Mouse (Mus musculus): ENCODE results near the gene Gpsm3. TPM values are rescaled to one million over a fixed set of nuclear protein-coding genes. Genes with fewer than 3 reads are reported as not detected.

Gpsm3 gene
- total RNA-seq, 1 experiment from 2014 or later = 64.4 TPM

DNA sequence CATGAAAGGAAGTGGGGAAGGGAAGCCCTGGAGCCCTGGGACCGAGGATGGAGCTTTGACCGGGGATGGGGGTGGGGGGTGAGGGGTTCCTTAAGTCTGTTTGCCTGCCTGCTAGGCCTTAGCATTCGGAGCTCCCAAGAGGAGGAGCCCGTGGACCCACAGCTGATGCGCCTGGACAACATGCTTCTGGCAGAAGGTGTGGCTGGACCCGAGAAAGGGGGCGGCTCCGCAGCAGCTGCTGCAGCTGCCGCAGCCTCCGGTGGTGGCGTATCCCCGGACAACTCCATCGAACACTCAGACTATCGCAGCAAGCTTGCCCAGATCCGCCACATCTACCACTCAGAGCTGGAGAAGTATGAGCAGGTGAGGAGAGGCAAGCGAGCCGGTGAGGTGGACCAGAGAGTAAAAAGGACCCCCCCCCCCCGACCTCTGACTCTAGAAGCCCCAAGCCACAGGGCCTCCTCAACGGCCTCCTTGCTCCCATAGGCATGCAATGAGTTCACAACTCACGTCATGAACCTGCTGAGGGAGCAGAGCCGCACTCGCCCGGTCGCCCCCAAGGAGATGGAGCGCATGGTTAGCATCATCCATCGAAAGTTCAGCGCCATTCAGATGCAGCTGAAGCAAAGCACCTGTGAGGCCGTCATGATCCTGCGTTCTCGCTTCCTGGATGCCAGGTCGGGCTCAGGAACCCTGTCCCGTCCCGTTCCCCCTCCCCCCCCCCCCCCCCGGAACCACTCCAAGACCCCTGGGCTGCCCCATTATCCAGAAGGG, 4.3 kb downstream of the Gpsm3 start:
- no peak for ATAC-seq (replicated peaks; ENCODE audit: insufficient number of reproducible peaks, low FRiP score, low TSS enrichment, poor library complexity, severe bottlenecking)

DNA sequence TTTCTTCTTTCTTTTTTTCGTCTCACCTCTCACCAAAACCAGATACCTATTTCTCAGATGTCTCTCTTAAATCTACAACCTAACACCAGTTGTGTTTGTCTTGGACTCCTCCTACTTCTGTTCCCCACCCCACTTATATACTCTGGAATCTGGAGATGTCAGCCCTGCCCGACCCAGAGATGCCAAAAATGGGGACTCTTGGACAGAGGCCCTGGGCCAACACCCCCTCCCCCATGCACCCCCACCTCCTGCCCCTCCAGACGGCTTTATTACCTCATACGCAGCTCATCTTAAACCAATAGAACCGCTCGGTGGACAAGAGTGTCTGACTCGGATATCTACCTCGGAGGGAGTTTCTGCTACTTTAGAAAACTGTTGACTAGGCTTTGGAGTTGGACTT, 6.5 kb downstream of the Gpsm3 start:
- ATAC-seq (replicated peaks; ENCODE audit: insufficient number of reproducible peaks, low FRiP score, low TSS enrichment, poor library complexity, severe bottlenecking) = no peak

DNA sequence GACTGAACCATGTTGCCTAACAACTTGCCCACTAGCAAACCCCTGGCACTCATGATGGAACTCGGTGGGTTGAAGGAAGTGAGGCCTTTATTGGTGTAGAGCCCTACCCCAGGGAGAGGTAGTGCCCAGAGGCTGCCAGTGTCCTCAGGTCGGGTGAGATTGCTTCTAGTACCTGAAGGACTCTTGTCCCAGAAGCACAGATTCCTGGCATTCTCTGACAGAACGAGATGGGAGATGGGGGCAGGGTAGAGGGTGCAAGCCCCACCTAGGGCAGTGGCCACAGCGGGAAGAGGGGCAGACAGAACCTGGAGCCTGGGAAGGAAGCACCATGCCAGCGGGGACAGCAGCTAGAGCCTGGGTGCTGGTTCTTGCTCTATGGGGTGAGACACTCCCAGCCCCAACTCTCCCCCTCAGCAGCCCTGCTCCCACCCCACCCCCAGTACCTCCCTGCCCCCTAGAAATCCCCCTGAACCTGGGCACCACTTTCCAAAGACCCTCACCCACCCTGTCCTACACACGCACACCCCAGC, 8.0 kb downstream of the Gpsm3 start, which contains the start of gene Ager:
TSS of gene Ager (plus strand) at position 297 of the 530 bp plus-strand sequence.
- ATAC-seq (replicated peaks; ENCODE audit: insufficient number of reproducible peaks, low FRiP score, low TSS enrichment, poor library complexity, severe bottlenecking) = no peak

DNA sequence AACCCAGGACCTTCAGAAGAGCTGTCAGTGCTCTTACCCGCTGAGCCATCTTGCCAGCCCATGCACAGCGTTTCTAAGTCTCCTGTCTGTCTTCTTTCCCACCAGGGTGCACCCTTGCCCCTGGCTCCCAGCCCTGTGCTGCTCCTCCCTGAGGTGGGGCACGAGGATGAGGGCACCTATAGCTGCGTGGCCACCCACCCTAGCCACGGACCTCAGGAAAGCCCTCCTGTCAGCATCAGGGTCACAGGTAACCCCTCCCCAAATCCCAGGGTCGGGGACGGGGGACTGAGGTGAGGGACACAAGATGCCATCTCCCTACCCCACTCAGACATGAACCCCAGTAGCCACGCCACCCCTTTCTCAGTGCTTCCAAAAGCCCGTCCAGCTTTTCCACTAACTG, 10.3 kb downstream of the Gpsm3 start:
- ATAC-seq (replicated peaks; ENCODE audit: insufficient number of reproducible peaks, low FRiP score, low TSS enrichment, poor library complexity, severe bottlenecking) = no peak

DNA sequence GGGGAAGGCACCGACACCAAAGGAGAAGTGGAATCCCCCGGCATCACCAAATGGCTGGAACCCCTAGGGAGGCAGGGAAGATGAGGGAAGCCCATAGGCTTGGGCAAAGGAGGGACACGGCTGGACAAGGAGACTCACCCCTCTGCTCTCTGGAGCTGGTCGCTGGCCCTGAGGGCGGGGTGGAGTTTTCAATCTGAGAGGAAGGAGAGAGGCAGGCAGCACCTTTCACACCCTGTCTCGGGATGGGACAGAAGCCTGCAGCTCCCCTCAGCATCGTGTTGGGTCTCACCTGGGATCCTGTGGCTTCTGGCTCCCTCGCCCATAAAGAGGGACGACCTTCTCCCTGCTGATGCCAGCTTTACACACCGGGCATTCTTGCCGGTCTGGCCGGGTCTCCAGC, 12.2 kb downstream of the Gpsm3 start:
- ATAC-seq (replicated peaks; ENCODE audit: insufficient number of reproducible peaks, low FRiP score, low TSS enrichment, poor library complexity, severe bottlenecking) = no peak

DNA sequence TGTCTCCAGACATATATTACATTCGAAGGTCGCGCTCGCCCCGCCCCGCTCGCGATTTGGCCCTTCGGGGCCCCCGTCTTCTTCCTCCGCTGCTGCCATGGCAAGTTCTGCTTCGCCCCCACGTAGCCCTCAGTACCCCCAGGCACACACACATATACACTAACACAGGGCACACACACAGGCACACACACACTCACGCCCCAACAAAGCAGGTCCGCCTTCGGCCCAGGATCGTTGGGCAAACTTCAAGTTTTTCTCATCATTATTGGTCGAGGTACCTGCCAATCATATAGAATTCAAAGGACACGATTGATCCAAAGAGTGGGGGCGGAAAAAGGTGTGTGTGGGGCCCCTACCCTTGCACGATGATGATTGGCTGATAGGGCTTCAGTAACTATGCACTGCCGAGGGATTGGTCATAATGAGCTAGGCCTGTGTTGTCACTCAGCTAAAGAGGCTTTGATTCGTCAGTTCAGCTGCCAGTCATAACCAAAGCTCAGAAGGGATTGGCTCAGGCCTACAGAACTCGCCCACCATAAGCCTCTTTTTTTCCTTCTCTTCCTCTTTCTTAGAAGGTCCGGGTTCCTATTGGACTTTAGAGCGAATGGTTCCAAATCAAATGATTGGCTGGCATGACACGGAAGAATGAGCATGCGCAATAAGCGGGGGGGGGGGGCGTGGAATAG, 13.9 kb downstream of the Gpsm3 start, which contains the start of gene Rnf5:
TSS of gene Rnf5 (minus strand) at position 316 of the 686 bp plus-strand sequence.
- peak; percentile 74 for ATAC-seq (replicated peaks; ENCODE audit: insufficient number of reproducible peaks, low FRiP score, low TSS enrichment, poor library complexity, severe bottlenecking)

DNA sequence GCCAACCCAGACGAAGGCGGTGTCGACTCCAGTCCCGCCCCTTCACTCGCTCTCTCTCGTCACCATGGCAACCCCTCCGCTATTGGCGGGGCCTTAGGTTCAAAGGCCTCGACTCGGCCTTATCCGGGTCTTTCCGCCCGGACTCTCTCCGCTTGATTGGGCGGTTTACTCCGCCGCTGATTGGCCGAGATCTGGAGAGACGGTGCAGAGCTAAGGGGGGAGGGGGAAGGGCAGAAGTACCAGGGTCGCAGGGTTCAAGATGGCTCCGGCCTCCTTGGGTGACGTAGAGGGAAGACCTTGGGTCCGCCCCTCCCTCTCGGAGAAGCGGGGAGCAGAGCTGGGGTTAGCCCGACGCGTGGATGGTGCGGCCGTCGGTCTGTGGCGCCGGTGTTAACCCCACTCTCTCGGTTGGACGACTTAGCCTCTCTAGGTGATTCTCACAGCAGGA, 14.5 kb downstream of the Gpsm3 start, which contains the start of gene Agpat1:
TSS of gene Agpat1 (plus strand) at position 202 of the 448 bp plus-strand sequence.
- peak; percentile 77 for ATAC-seq (replicated peaks; ENCODE audit: insufficient number of reproducible peaks, low FRiP score, low TSS enrichment, poor library complexity, severe bottlenecking)

DNA sequence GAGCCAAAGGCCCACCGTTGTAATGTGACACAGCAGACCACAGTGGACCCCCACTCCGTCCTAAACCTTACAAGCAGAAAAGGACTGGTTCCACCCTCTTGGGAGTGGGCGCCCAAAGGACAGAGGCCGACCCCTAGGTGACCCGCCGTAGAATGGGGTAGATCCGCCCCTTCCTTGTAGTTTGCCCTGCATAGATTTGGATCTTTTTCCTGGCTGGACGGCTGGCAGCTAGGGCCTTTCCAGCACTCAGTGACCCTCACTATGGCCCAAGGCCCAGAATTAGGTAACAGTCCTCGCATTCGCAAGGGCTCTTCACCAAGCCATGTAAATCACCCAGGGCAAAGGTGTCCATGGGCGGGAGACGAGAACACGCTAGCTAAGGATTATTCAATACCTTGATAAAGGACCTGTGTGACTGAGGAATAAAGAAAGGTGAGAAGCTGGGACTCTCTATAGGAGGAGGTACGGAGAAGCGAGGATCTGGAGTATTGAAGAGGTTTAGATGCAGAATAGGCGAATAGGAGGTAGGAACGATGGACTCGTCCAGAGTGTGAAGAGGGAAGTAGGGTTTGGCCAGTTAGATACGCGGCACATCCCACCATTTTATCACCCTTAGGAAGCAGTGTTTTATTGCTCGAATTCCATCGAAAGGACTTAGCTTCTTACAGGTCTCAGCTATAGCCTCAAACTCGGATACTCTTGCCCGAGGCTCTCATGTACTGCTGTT, 15.1 kb downstream of the Gpsm3 start:
- ATAC-seq (replicated peaks; ENCODE audit: insufficient number of reproducible peaks, low FRiP score, low TSS enrichment, poor library complexity, severe bottlenecking) = peak; percentile 1; the same call in 1 of the 2 replicates

DNA sequence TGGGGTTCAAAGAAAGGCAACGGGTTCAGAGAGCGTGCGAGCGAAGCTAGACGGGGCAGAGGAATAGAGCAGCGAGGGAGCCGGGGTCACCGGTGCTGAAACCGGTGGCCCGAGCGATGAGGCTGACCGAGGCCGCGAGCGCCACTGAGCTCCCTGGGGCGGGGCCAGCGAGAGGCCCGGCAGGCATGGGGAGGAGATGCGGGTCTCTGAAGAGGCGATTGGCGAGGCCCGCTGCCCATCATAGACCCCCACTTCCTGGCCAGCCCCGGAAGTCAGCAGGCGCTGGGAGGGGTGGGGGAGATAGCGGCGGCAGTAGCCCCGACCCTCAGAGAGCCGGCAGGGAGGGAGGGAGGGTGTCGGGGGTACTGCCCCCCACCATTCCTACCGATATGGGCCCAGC, 16.0 kb downstream of the Gpsm3 start:
- ATAC-seq (replicated peaks; ENCODE audit: insufficient number of reproducible peaks, low FRiP score, low TSS enrichment, poor library complexity, severe bottlenecking) = peak; percentile 40

DNA sequence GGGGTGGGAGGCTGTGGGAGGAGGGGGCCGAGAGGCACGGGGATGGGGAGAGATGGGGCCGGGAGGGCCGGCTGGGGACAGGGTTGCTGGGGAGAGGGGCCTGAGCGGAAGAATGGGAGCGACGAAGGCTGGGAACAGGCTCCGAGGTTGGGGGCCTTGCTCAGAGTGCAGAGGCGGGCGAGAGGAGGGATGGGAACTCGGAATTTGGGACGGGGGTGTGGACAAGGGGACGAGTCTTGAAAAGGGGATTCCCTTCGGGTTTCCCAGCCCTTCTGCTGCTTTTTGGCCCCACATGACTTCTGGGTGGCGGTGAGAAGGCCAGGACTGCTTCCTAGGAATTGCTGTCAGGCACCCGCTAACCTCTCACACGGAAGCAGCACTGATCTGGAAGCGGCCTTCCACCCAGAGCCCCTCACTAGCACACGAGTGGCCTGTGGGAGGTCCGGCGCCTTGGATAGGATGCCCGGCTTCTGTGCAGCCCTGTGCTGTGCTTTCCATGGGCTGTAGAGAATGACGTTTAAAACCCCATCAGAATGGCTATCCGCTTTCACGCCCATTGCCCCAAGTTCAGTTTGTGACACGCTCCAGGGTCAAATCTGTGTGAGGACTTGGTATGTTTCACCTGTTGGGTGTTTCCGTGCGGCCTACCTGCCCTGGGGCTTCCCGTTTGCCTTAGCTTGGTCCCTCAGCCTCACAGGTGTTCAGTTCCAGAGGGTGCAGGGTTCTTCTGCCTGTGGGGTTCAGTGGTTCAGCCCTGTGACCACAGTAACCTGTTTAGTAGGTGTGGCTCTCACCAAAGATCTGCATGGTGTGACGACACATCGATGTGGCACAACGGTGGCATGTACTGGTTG, 16.8 kb downstream of the Gpsm3 start:
- ATAC-seq (replicated peaks; ENCODE audit: insufficient number of reproducible peaks, low FRiP score, low TSS enrichment, poor library complexity, severe bottlenecking) = no peak

DNA sequence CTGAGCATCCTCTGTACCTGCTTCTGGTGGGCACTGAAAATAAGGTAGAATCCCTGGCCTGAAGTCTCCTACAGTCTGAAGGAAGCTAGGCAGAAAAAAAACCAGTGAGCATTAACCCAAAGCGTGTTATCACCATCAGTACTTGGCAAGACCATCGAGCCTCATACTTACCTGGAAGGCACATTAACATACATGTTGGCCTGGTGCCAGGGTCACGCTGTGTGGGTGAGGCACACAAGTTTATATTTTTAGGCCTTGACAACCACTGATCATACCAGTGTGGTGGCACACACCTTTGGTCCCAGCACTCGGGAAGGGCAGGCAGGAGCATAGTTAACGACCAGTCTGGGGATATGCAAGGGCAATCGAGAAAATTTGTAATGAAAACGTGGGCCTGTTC, 18.4 kb downstream of the Gpsm3 start:
- no peak for ATAC-seq (replicated peaks; ENCODE audit: insufficient number of reproducible peaks, low FRiP score, low TSS enrichment, poor library complexity, severe bottlenecking)

DNA sequence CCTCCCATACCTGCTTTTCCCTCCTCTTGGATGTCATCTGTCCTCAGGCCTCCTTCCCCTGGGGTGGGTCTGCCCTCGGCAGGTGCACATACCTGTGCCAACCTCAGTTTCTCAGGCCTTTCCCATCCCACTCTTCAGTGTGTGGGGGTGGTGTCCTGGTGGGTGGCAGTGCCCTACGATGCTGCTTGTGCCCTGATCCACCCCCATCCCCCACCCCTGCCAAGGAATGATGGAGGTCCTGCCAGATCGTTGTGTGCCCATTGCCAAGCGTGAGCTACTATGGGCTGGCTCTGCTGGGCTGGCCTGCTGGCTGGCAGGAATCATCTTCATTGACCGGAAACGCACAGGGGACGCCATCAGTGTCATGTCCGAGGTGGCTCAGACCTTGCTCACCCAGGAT, 21.4 kb downstream of the Gpsm3 start:
- ATAC-seq (replicated peaks; ENCODE audit: insufficient number of reproducible peaks, low FRiP score, low TSS enrichment, poor library complexity, severe bottlenecking) = no peak

DNA sequence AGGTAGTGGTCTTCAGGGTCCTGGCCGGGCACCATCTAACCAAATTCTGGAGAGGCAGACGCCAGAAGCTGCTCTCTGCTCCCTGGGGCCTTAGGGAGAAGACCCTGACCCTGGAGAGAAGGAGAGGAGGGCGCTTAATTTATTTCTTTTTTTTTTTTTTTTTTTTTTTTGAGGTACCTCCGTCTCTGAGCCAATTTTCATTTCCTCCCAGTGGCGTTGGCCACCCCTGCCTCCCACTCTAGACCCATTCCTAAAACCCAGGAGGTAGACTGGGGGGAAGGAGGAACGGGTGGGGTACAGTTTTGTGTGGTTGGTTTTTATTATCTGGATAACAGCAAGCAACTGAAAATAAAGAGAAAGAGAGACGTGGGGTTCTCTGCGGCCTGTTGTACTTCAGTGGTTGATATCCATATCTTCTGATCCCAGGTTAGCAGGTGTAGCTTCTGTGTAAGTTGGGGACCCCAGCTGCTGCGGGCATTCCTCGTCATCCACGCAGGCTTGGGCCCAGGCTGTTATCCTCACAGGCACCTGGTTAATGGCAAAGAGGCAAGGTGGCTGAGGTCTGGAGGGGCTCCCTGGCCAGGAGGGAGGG, 23.5 kb downstream of the Gpsm3 start:
- ATAC-seq (replicated peaks; ENCODE audit: insufficient number of reproducible peaks, low FRiP score, low TSS enrichment, poor library complexity, severe bottlenecking) = no peak

DNA sequence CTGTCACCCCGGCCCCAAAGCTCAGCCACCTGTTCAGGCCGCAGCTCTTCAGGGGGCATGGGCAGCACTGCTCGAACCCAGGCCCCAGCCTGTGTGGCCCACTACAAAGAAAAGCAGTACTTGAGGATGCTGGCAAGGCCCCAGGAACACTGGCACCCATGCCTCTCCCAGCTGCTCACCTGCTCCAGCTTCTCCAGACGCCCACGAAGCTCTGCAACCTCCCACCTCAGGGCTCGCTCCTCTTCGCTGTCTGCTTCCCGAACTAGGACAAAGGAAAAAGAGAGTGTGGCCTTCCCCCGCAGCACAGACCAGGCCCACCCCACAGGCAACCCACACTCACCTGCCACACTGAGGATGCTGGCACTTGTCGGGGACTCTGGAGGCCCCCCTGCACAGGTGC, 24.2 kb downstream of the Gpsm3 start:
- ATAC-seq (replicated peaks; ENCODE audit: insufficient number of reproducible peaks, low FRiP score, low TSS enrichment, poor library complexity, severe bottlenecking) = no peak

DNA sequence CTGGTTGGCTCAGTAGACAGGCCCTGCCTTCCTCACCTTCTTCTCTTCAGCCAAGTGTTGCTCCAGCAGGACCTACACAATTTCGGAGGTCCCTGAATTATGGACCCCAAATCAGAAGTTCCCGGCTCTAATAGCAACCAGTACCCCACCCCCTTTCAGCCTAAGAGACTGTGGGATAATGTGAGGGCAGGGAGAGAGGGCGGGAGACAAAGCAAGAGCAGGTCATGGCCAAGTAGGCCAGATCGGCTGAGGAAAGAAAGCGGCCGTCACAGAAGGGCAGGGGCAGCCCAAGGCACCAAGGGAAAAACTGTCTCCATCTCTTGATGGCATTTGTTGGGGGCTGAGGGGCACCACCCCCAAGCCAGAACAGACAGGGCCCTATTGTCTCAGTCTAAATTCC, 26.3 kb downstream of the Gpsm3 start, which contains the start of gene Egfl8:
TSS of gene Egfl8 (minus strand) at position 101 of the 400 bp plus-strand sequence.
- no peak for ATAC-seq (replicated peaks; ENCODE audit: insufficient number of reproducible peaks, low FRiP score, low TSS enrichment, poor library complexity, severe bottlenecking)

DNA sequence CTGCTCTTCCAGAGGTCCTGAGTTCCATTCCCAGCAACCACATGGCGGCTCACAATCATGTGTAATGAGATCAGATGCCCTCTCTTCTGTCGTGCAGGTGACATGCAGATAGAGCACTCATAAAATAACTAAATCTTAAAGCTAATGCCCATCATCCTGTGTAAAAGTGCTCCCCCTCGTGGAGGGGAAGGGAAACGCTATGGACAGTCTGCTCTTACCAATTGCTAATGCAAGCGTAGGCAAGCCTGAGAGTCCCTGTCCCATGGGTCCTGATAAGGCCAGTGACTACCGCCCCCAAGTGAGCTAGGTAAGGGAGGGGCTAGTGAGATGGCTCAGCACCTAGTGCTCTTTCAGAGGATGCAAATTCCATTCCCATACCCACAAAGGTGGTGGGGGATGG, 29.4 kb downstream of the Gpsm3 start:
- peak; percentile 77 for ATAC-seq (replicated peaks; ENCODE audit: insufficient number of reproducible peaks, low FRiP score, low TSS enrichment, poor library complexity, severe bottlenecking)

DNA sequence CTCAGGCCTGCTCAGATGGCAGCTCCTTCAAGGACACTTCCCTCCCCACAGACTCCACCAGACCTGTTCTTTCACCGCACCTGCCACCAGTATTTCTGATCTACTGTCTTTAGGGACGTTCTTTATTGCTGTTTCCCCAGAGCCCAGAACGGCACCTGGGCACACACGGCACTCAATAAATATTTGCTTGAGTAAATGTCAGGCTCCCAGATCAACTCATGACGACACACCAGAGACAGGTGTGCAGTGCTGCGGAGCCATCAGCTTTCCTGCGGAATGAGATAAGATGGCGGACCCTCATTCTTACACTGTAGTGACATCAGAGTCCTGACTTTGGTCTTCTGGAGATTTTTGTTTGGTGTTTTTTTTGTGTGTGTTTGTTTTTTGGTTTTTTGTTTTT, 31.4 kb downstream of the Gpsm3 start:
- ATAC-seq (replicated peaks; ENCODE audit: insufficient number of reproducible peaks, low FRiP score, low TSS enrichment, poor library complexity, severe bottlenecking) = no peak

DNA sequence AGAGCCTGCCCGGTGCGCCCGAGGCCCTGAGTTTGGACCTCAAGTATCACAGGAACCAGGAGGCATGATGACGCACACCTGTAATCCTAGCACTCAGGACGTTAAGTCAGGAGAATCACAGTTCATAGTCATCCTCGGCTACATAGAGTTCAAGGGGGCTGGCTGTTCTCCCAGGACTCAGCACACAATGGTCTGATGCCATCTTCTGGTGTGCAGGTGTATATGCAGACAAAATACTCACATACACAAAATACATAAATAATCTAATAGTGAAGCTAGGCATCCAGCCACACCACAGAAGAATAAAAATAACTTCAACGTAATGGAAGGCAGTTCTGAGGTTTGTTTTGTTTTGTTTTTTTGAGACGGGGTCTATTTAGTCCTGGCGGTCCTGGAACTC, 33.6 kb downstream of the Gpsm3 start:
- no peak for ATAC-seq (replicated peaks; ENCODE audit: insufficient number of reproducible peaks, low FRiP score, low TSS enrichment, poor library complexity, severe bottlenecking)

Measured in monocyte, adult 5-6 weeks (primary cell).